Mouse (Mus musculus): Measurements from ENCODE around the gene Slc4a1. TPM values are rescaled to one million over a fixed set of nuclear protein-coding genes. Genes with fewer than 3 reads are reported as not detected.
"Not testable (repeated sequence)": the region's sequence is repeated elsewhere in the genome, so short reads cannot be mapped to it uniquely, and the experiment has no call there.

Slc4a1 gene
- polyA plus RNA-seq, 1 experiment, result not detected

DNA sequence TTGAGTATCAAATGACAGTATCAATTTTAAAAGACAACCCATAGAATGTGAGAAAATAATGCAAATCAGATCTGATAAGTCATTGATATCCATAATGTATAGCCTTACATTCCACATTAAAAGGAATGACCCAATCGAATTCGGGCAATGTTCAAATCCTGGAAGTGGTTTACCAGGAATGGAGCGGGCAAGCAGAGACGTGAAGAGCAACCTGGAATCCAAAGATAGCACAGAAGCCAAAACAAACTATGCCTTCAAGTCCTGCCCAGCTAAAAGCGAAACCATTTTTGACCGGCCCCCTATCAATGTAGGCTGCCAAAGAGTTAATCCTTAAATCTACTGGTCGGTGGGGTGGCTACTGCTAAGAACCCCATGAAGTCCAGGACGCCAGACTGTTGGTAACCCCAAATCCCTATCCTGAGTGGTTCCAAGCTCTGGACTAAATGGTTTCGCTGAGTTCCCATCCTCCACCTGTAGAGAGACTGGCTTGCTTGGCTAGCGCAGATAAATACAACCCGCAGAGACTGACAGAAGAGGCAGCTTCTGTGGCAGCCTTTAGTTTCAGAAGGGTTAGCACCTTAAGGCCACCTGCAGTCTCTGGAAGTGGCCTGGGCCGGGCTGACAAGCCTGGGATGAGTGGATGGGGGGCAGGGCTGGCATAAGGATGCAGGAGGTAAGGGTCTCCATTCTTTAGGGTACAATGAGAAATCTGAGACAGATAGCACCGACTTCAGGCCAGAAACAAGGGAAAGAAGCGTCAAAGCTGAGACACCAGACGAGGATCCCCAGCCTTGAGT is 26.6 kb upstream of the Slc4a1 start:
- no peak overlapping the region for H3K4me3 ChIP-seq (ENCODE audit: insufficient read depth, low read length)
- TF ChIP-seq POLR2A (IDR thresholded peaks at IDR 0.05; ENCODE audit: low read depth, low read length) (no peak), CTCF (IDR thresholded peaks at IDR 0.05; ENCODE audit: borderline replicate concordance, insufficient read depth, low read length) (no peak)
- H3K4me1 ChIP-seq (ENCODE audit: control insufficient read depth, insufficient read depth, low read length), result no peaks in the 10 kb centered on the region
- H3K27ac ChIP-seq (ENCODE audit: insufficient read depth, low read length), result no peak overlapping the region

DNA sequence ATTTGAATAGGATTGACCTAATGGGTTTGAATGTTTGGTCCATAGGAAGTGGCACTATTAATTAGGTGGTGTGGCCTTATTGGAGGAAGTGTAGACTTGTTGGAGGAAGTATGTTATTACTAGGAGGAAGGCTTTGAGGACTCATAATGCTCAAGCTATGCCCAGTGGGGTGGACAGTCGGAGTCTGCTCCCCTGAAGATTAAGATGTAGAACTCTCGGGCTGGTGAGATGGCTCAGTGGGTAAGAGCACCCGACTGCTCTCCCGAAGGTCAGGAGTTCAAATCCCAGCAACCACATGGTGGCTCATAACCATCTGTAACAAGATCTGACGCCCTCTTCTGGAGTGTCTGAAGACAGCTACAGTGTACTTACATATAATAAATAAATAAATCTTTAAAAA is 23.4 kb upstream of the Slc4a1 start:
- not testable (repeated sequence) for H3K4me3 ChIP-seq (ENCODE audit: insufficient read depth, low read length); H3K4me1 ChIP-seq (ENCODE audit: control insufficient read depth, insufficient read depth, low read length); H3K27ac ChIP-seq (ENCODE audit: insufficient read depth, low read length)

DNA sequence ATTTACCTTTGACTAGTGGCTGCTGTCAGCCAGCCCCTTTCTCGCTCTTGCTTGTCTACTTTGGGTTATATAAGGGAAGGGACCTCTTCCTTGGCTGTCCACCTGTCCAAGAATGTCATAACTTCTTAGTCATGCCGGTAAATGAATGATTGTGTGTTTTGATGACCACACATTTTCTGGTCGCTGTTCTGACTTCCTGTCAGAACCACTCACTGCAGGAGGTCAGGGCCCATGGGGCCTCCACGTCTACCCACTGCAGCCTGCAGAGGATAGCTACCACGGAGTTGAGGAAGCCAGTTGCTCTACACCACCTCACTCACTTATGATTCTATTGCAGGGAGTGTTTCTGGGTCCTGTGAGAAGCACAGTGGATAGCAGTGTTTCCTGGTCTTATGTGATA is 20.1 kb upstream of the Slc4a1 start:
- H3K4me1 ChIP-seq (ENCODE audit: control insufficient read depth, insufficient read depth, low read length), result no peaks in the 10 kb centered on the region
- no peak overlapping the region for H3K27ac ChIP-seq (ENCODE audit: insufficient read depth, low read length)
- no peak overlapping the region for H3K4me3 ChIP-seq (ENCODE audit: insufficient read depth, low read length)
- no peak for TF ChIP-seq CTCF (IDR thresholded peaks at IDR 0.05; ENCODE audit: borderline replicate concordance, insufficient read depth, low read length)
- no peak for TF ChIP-seq POLR2A (IDR thresholded peaks at IDR 0.05; ENCODE audit: low read depth, low read length)

DNA sequence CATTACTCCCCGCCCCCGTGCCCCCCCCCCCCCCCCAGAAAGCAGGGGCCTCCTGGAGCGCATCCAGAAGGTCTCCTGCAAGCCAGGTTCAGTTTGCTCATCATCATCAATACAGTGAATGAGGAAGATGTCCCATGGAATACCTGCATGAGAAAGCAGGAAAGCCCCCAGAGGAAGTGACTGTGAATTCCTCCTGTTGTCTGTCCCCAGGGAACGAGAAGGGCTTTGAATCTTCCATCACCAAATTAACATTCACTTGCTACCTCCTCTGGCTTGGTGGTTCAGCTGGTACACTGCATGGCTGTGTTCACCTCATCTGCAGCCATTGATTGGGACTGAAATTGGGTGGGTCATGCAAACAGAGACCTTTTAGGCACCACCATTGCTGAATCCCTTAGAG is 19.1 kb upstream of the Slc4a1 start:
- no peak overlapping the region for H3K4me3 ChIP-seq (ENCODE audit: insufficient read depth, low read length)
- H3K27ac ChIP-seq (ENCODE audit: insufficient read depth, low read length), result no peak overlapping the region
- no peak for TF ChIP-seq POLR2A (IDR thresholded peaks at IDR 0.05; ENCODE audit: low read depth, low read length)
- TF ChIP-seq CTCF (IDR thresholded peaks at IDR 0.05; ENCODE audit: borderline replicate concordance, insufficient read depth, low read length), result no peak
- H3K4me1 ChIP-seq (ENCODE audit: control insufficient read depth, insufficient read depth, low read length), result no peaks in the 10 kb centered on the region

DNA sequence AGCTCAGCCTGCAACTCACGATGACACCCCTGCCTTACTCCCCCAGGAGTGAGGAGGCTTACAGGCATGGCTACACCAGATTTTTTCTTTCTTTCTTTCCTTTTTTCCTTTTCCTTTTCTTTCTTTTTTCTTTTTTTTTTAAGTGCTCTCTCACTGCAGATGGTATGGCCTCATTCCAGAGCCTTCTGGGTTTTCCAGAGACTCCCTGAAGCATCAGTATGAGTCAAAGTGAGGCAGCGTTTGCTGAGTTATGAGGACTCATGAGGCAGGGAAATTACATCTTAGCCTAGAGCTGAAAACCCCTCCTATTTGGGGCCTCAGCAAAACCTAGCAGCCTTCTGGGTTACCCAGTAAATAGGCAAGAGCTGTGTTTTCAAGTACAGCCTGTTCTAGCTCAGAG is 18.4 kb upstream of the Slc4a1 start:
- TF ChIP-seq CTCF (IDR thresholded peaks at IDR 0.05; ENCODE audit: borderline replicate concordance, insufficient read depth, low read length) (no peak), POLR2A (IDR thresholded peaks at IDR 0.05; ENCODE audit: low read depth, low read length) (no peak)
- H3K4me3 ChIP-seq (ENCODE audit: insufficient read depth, low read length), result no peak overlapping the region
- H3K27ac ChIP-seq (ENCODE audit: insufficient read depth, low read length), result no peak overlapping the region
- H3K4me1 ChIP-seq (ENCODE audit: control insufficient read depth, insufficient read depth, low read length), result no peaks in the 10 kb centered on the region

DNA sequence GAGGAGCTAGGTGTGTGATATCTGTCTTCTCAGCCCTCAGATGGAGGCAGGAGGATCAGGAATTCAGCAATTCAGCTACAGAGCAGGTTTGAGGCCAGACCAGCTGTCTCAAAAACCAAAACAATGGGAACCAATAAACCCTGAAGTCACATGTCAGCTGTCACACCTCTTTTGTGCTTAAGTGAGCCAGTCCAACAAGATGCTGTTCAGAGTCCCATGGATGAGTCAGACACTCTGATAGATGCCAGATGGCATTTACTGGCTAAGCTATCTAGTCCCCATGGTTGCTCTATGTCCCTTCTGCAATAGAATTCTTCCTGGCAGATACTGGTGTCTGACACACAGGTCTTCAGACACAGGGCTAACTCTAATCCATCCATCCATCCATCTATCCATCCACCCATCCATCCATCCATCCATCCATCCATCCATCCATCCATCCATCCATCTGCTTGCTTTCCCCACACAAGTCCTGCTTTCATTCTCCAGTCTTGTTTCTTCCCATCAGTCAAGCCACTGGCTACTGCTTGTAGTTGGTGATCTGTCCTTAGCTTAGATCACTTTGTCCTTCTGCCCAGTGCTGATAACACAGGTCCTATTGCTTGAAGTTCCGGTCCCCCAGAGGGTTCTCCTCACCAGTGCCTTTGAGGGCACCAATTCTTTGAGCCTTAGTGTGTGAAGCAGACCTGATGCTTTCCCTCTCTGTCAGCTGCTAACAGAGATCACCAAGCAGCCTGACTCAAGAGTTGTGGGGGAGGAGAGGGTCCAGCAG is 17.5 kb upstream of the Slc4a1 start:
- H3K4me3 ChIP-seq (ENCODE audit: insufficient read depth, low read length), result no peak overlapping the region
- no peaks in the 10 kb centered on the region for H3K4me1 ChIP-seq (ENCODE audit: control insufficient read depth, insufficient read depth, low read length)
- H3K27ac ChIP-seq (ENCODE audit: insufficient read depth, low read length), result no peak overlapping the region
- TF ChIP-seq POLR2A (IDR thresholded peaks at IDR 0.05; ENCODE audit: low read depth, low read length), result no peak
- TF ChIP-seq CTCF (IDR thresholded peaks at IDR 0.05; ENCODE audit: borderline replicate concordance, insufficient read depth, low read length), result no peak

DNA sequence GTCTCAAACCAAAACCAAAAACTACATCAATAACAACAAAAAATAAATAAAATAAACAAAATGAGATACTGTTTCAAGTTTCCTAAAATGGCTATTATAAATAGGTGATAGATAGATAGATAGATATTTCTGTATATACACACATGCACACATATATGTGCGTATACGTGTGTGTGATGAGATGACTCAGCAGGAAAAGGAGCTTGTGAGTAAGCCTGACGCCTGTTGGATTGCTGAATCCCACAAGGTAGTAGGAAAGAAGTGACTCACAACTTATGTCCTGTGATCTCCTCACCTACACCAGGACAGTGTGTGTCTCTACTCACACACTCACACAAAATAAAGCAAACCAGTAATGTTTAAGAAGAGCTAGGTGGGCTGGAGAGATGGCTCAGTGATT is 16.8 kb upstream of the Slc4a1 start:
- no peaks in the 10 kb centered on the region for H3K4me1 ChIP-seq (ENCODE audit: control insufficient read depth, insufficient read depth, low read length)
- H3K27ac ChIP-seq (ENCODE audit: insufficient read depth, low read length), result no peak overlapping the region
- TF ChIP-seq POLR2A (IDR thresholded peaks at IDR 0.05; ENCODE audit: low read depth, low read length) (no peak), CTCF (IDR thresholded peaks at IDR 0.05; ENCODE audit: borderline replicate concordance, insufficient read depth, low read length) (no peak)

DNA sequence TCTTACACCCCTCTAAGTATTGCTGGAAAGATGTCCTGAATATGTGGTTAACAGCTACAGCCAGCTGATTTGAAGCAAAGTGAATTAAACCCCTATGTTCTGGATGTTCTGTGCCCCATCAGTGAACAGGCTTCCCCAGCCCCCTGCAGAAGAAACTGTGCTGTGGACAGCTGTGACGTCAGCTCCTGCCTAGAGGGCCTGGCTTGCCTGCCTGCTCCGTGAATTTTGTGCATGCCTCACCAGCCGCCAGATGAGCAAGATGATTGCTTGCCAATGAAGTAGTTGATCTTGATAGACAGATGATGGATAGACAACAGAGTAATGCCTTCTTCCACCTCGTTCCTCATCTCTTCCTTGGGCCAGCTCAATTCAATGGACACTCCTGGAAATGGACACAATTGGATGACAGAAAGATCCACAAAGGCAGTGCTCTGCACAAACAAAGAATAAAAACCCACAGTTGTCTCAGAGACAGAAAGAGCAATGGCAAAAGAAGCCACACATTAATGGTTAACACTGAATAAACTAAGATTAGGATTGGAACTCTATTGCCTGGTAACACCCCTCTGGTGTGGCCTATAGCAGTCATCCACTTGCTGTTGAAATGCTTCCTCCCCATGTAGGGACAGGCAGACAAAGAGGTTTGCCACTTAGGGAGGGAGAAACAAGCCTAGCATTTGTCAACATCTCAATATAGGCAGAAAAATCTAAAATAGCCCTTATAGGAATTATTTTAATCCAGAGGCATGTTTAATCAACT is 15.5 kb upstream of the Slc4a1 start:
- TF ChIP-seq CTCF (IDR thresholded peaks at IDR 0.05; ENCODE audit: borderline replicate concordance, insufficient read depth, low read length) (no peak), POLR2A (IDR thresholded peaks at IDR 0.05; ENCODE audit: low read depth, low read length) (no peak)
- H3K4me1 ChIP-seq (ENCODE audit: control insufficient read depth, insufficient read depth, low read length), result no peaks in the 10 kb centered on the region; the same call in 1 of the 2 replicates
- H3K4me3 ChIP-seq (ENCODE audit: insufficient read depth, low read length), result no peak overlapping the region
- no peak overlapping the region for H3K27ac ChIP-seq (ENCODE audit: insufficient read depth, low read length)

More for the DNA sequence above, 16.8 kb upstream of the Slc4a1 start:
- no peak overlapping the region for H3K4me3 ChIP-seq (ENCODE audit: insufficient read depth, low read length)

DNA sequence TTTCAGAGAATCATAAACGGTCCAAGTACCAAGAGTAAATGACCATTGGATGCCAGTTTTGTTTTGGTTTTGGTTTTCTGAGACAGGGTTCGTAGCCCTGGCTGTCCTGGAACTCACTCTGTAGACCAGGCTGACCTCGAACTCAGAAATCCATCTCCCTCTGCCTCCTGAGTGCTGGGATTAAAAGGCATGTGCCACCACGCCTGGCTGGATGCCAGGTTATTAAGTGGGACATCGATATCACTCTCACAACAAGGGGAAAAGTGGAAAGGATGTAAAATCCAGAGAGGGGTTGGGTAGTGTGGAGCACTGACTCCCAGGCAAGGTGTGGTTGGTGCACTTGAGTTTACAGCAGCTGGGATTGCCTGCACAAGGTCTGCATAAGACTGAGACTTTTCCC is 14.1 kb upstream of the Slc4a1 start:
- no peak overlapping the region for H3K4me3 ChIP-seq (ENCODE audit: insufficient read depth, low read length)
- TF ChIP-seq POLR2A (IDR thresholded peaks at IDR 0.05; ENCODE audit: low read depth, low read length), result no peak
- no peak for TF ChIP-seq CTCF (IDR thresholded peaks at IDR 0.05; ENCODE audit: borderline replicate concordance, insufficient read depth, low read length)
- H3K4me1 ChIP-seq (ENCODE audit: control insufficient read depth, insufficient read depth, low read length), result no peaks in the 10 kb centered on the region; the same call in 1 of the 2 replicates
- H3K27ac ChIP-seq (ENCODE audit: insufficient read depth, low read length), result no peak overlapping the region

Data from embryonic fibroblast, embryonic 13.5 days (primary cell).